Mouse (Mus musculus) adrenal gland, postnatal 14 days (tissue): Measurements from ENCODE around the gene Hes1. TPM values are rescaled to one million over a fixed set of nuclear protein-coding genes. Genes with fewer than 3 reads are reported as not detected.

ENCODE experiments used
- DNase-seq: peaks from one replicate; pipeline ENCODE4 v3.0.0; 2021; ENCODE audit warnings: mixed read lengths
- long read RNA-seq, 2 experiments: library from polyadenylated mRNA; stranded (forward); transcript quantifications; one replicate each; pipeline ENCODE4 v2.0.0; 2021
- total RNA-seq: library from RNA; stranded (reverse); gene quantifications from 2 replicates; pipeline ENCODE4 v1.2.3, GENCODE M21; 2021

Gene Hes1
- total RNA-seq: 21.0 and 26.6 TPM in 2 replicates
- long read RNA-seq, experiment 1, transcript Hes1-201 (4 exons, 1,468 nt): major isoform, 28 of 33 reads
- long read RNA-seq, experiment 1, partial matches to known transcripts: 1 of 33 reads
- long read RNA-seq, experiment 1, other reads (novel, unspliced or antisense): 4 of 33 reads
- long read RNA-seq, experiment 2, transcript Hes1-201 (4 exons, 1,468 nt): major isoform, 33 of 43 reads
- long read RNA-seq, experiment 2, partial matches to known transcripts: 3 of 43 reads
- long read RNA-seq, experiment 2, other reads (novel, unspliced or antisense): 6 of 43 reads

GRCm38 (mm10) chr16:30063984-30064453 is at the start of gene Hes1:
Hes1 (plus strand) TSS chr16:30064384.
- DNase-seq: peak; percentile 93

GRCm38 (mm10) chr16:30016064-30016463 is 48.1 kb upstream of the Hes1 start:
- no peak for DNase-seq

GRCm38 (mm10) chr16:30020124-30020523 is 44.1 kb upstream of the Hes1 start:
- DNase-seq: no peak

GRCm38 (mm10) chr16:30022352-30022751 is 41.8 kb upstream of the Hes1 start:
- DNase-seq: no peak

GRCm38 (mm10) chr16:30022890-30023797 is 41.0 kb upstream of the Hes1 start:
- DNase-seq: no peak

GRCm38 (mm10) chr16:30024681-30025262 is 39.4 kb upstream of the Hes1 start:
- peak; percentile 80 for DNase-seq

GRCm38 (mm10) chr16:30028184-30028583 is 36.0 kb upstream of the Hes1 start:
- no peak for DNase-seq

- DNase-seq: no peak
These were observed 34.8 kb upstream of the Hes1 start for GRCm38 (mm10) chr16:30029264-30030003.

GRCm38 (mm10) chr16:30032326-30032904 is 31.8 kb upstream of the Hes1 start:
- DNase-seq: no peak

GRCm38 (mm10) chr16:30033390-30033789 is 30.8 kb upstream of the Hes1 start:
- peak; percentile 58 for DNase-seq

GRCm38 (mm10) chr16:30034001-30034400 is 30.2 kb upstream of the Hes1 start:
- peak; percentile 55 for DNase-seq

- DNase-seq: peak; percentile 58
These were observed 29.7 kb upstream of the Hes1 start for GRCm38 (mm10) chr16:30034521-30034920.

- no peak for DNase-seq
These were observed 29.2 kb upstream of the Hes1 start for GRCm38 (mm10) chr16:30034979-30035440.

- DNase-seq: no peak
These were observed 28.1 kb upstream of the Hes1 start for GRCm38 (mm10) chr16:30036104-30036503.

GRCm38 (mm10) chr16:30038663-30039593 is 25.3 kb upstream of the Hes1 start:
- peak; percentile 33 for DNase-seq

GRCm38 (mm10) chr16:30039841-30040240 is 24.3 kb upstream of the Hes1 start:
- no peak for DNase-seq

- peak; percentile 29 for DNase-seq
These were observed 21.3 kb upstream of the Hes1 start for GRCm38 (mm10) chr16:30042859-30043258.

- no peak for DNase-seq
These were observed 18.6 kb upstream of the Hes1 start for GRCm38 (mm10) chr16:30045615-30046014.

- no peak for DNase-seq
These were observed 17.2 kb upstream of the Hes1 start for GRCm38 (mm10) chr16:30047010-30047409.

- DNase-seq: no peak
These were observed 16.8 kb upstream of the Hes1 start for GRCm38 (mm10) chr16:30047421-30047831.
